Mouse (Mus musculus): ENCODE results near the gene Hist1h2ah. TPM values are rescaled to one million over a fixed set of nuclear protein-coding genes. Genes with fewer than 3 reads are reported as not detected.

Hist1h2ah gene
- total and polyA plus RNA-seq, 2 experiments: 1.8 TPM; not detected in 1

DNA sequence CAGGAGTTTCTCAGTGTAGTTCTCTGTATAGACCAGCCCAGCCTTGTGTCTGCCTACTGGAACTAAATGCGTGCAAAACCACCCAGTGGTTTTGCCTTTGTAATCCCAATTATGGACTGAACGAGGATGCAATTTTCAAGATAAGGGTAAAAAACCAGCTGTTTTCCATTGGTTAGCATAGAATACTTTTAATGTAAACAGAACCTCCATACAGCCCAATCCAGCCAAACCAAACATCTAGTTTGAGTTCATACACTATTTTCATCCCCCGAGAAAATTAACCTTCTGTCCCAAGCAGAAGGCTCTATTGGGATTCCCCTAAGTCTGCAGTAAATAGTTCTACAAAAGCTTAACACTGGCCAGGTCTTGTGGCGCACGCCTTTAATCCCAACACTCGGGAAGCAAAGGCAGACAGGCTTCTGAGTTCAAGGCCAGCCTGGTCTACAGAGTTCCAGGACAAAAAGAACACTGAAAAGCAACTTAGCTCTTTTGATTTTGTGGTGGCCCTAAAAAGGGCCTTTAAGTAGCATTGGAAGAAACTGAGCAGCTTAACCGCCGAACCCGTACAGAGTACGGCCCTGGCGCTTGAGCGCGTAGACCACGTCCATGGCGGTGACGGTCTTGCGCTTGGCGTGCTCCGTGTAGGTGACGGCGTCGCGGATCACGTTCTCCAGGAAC is 5.2 kb upstream of the Hist1h2ah start:
- TF ChIP-seq CTCF (IDR thresholded peaks at IDR 0.05; ENCODE audit: low read depth, low read length) (no peak), POLR2A (IDR thresholded peaks at IDR 0.05; ENCODE audit: extremely low read depth, insufficient read depth, low read length) (no peak)
- H3K4me1 ChIP-seq (ENCODE audit: control insufficient read depth, insufficient read depth, low read length): peaks cover 15% of the 10 kb centered on the region
- peak; percentile 49 for DNase-seq (ENCODE audit: extremely low read depth, low read depth, low spot score)

DNA sequence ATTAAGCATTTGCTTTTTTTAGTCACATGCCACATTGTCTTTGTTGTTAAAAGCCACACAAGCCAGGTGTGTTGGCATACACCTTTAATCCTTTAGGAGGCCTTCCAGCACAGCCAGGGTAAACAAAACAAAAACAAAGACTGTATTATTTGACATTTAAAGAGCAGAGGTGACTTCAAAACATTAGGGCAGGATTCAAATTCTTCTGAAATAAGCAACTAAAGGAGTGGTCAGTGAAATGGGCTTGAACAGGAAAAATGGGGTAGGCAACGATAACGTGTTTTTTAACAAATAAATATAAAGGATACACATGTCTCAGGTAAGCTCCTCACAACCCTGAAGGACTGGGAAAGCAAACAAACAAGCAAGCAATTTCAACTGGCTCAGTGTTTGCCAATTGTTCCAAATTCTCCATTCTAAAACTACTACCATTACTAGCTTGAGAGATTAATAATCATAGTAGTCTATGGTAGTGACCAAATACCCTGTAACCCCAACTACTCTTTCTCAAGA is 4.6 kb upstream of the Hist1h2ah start:
- TF ChIP-seq CTCF (IDR thresholded peaks at IDR 0.05; ENCODE audit: low read depth, low read length): no peak
- no peak for TF ChIP-seq POLR2A (IDR thresholded peaks at IDR 0.05; ENCODE audit: extremely low read depth, insufficient read depth, low read length)
- peaks cover 15% of the 10 kb centered on the region for H3K4me1 ChIP-seq (ENCODE audit: control insufficient read depth, insufficient read depth, low read length)
- H3K79me2 ChIP-seq (ENCODE audit: control insufficient read depth, insufficient read depth, low read length): no peaks in the 10 kb centered on the region
- H3K27ac ChIP-seq (replicated peaks; ENCODE audit: insufficient read depth, low read depth, low read length): no peak overlapping the region
- no peak overlapping the region for H3K4me3 ChIP-seq (ENCODE audit: insufficient read depth, low read depth, low read length)
- H3K27me3 ChIP-seq (ENCODE audit: control insufficient read depth, insufficient read depth, low read length): no peaks in the 10 kb centered on the region
- no peaks in the 10 kb centered on the region for H3K36me3 ChIP-seq (ENCODE audit: control insufficient read depth, insufficient read depth, low read length)
- DNase-seq (ENCODE audit: extremely low read depth, low read depth, low spot score): peak; percentile 25
- H3K9ac ChIP-seq (ENCODE audit: low read depth, low read length): no peak overlapping the region
- WGBS: 12% methylated on average over 2 of the region's 2 CpGs

More for the DNA sequence above, 5.2 kb upstream of the Hist1h2ah start:
- Histone ChIP-seq H3K4me3 (ENCODE audit: insufficient read depth, low read depth, low read length) (peak overlapping the region; percentile 61), H3K27me3 (ENCODE audit: control insufficient read depth, insufficient read depth, low read length) (no peaks in the 10 kb centered on the region), H3K27ac (replicated peaks; ENCODE audit: insufficient read depth, low read depth, low read length) (no peak overlapping the region; the same call in 1 of the 2 replicates), H3K9ac (ENCODE audit: low read depth, low read length) (peak overlapping the region; percentile 0), H3K36me3 (ENCODE audit: control insufficient read depth, insufficient read depth, low read length) (no peaks in the 10 kb centered on the region), H3K79me2 (ENCODE audit: control insufficient read depth, insufficient read depth, low read length) (no peaks in the 10 kb centered on the region)
- 5% methylated on average over 24 of the region's 24 CpGs for WGBS

DNA sequence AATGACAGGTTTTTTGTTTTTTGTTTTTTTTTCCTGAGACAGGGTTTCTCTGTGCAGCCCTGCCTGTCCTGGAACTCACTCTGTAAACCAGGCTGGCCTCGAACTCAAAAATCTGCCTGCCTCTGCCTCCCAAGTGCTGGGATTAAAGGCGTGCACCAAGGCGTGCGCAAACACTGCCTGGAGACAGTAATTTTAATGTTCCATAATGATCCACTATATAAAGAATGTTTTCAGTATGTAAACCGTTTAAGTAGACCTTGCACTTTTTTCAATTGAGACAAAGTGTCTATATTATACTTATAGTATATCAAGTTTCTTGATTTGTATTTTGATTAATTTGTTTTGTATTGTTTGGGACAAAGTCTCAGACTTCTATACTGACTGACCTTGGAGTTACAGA is 4.0 kb upstream of the Hist1h2ah start:
- Histone ChIP-seq H3K4me1 (ENCODE audit: control insufficient read depth, insufficient read depth, low read length) (peaks cover 13% of the 10 kb centered on the region), H3K4me3 (ENCODE audit: insufficient read depth, low read depth, low read length) (no peak overlapping the region), H3K36me3 (ENCODE audit: control insufficient read depth, insufficient read depth, low read length) (no peaks in the 10 kb centered on the region), H3K27ac (replicated peaks; ENCODE audit: insufficient read depth, low read depth, low read length) (no peak overlapping the region), H3K9ac (ENCODE audit: low read depth, low read length) (no peak overlapping the region), H3K27me3 (ENCODE audit: control insufficient read depth, insufficient read depth, low read length) (no peaks in the 10 kb centered on the region), H3K79me2 (ENCODE audit: control insufficient read depth, insufficient read depth, low read length) (no peaks in the 10 kb centered on the region)
- WGBS: 82% methylated on average over 5 of the region's 5 CpGs
- no peak for DNase-seq (ENCODE audit: extremely low read depth, low read depth, low spot score)
- TF ChIP-seq POLR2A (IDR thresholded peaks at IDR 0.05; ENCODE audit: extremely low read depth, insufficient read depth, low read length) (no peak), CTCF (IDR thresholded peaks at IDR 0.05; ENCODE audit: low read depth, low read length) (no peak)

DNA sequence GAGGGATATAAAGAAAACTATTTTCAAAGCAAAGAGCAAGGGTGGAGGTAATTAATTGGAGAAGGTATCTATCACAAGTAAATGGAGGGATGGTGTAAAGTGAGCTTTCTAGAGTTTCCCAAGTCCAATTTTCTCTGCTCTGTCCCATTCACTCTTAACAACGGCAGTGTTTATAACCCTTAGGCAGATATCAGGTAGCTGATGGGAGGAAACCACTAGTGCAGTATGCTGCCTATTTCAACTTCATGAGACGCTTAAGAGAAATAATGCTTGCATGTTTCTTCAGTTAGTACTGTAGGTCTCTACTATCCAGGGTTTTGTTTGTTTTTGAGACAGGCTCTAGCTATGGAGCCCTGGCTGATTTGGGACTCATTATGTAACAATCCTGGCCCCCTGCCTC is 2.0 kb upstream of the Hist1h2ah start:
- Histone ChIP-seq H3K4me3 (ENCODE audit: insufficient read depth, low read depth, low read length) (no peak overlapping the region), H3K36me3 (ENCODE audit: control insufficient read depth, insufficient read depth, low read length) (no peaks in the 10 kb centered on the region), H3K9ac (ENCODE audit: low read depth, low read length) (no peak overlapping the region), H3K79me2 (ENCODE audit: control insufficient read depth, insufficient read depth, low read length) (no peaks in the 10 kb centered on the region), H3K27me3 (ENCODE audit: control insufficient read depth, insufficient read depth, low read length) (no peaks in the 10 kb centered on the region), H3K4me1 (ENCODE audit: control insufficient read depth, insufficient read depth, low read length) (peaks cover 15% of the 10 kb centered on the region), H3K27ac (replicated peaks; ENCODE audit: insufficient read depth, low read depth, low read length) (no peak overlapping the region)
- 81% methylated on average over 2 of the region's 2 CpGs for WGBS
- TF ChIP-seq POLR2A (IDR thresholded peaks at IDR 0.05; ENCODE audit: extremely low read depth, insufficient read depth, low read length): no peak
- no peak for TF ChIP-seq CTCF (IDR thresholded peaks at IDR 0.05; ENCODE audit: low read depth, low read length)
- DNase-seq (ENCODE audit: extremely low read depth, low read depth, low spot score): no peak

DNA sequence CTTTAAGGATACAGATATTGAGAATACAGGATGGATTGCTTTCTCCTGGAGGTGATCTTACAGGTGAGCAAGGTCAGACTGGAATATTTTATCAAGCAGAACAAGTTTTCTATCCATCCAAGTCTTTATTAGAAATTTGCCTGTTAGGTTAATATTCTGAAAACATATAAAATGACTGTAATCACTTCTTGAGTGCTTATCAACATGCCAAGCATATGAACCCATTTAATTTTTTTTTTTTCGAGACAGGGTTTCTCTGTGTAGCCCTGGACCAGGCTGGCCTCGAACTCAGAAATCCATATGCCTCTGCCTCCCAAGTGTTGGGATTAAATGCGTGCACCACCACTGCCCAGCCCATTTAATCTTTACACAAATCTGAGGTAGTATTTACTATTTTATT is 1.6 kb upstream of the Hist1h2ah start:
- Histone ChIP-seq H3K36me3 (ENCODE audit: control insufficient read depth, insufficient read depth, low read length) (no peaks in the 10 kb centered on the region), H3K9ac (ENCODE audit: low read depth, low read length) (no peak overlapping the region), H3K79me2 (ENCODE audit: control insufficient read depth, insufficient read depth, low read length) (no peaks in the 10 kb centered on the region), H3K4me1 (ENCODE audit: control insufficient read depth, insufficient read depth, low read length) (peaks cover 11% of the 10 kb centered on the region), H3K27me3 (ENCODE audit: control insufficient read depth, insufficient read depth, low read length) (no peaks in the 10 kb centered on the region), H3K4me3 (ENCODE audit: insufficient read depth, low read depth, low read length) (no peak overlapping the region), H3K27ac (replicated peaks; ENCODE audit: insufficient read depth, low read depth, low read length) (no peak overlapping the region)
- 81% methylated on average over 3 of the region's 3 CpGs for WGBS
- no peak for DNase-seq (ENCODE audit: extremely low read depth, low read depth, low spot score)
- TF ChIP-seq CTCF (IDR thresholded peaks at IDR 0.05; ENCODE audit: low read depth, low read length) (no peak), POLR2A (IDR thresholded peaks at IDR 0.05; ENCODE audit: extremely low read depth, insufficient read depth, low read length) (no peak)
